Mouse (Mus musculus) induced T-regulatory cell, adult 2 months (primary cell): ENCODE results near the gene Ccdc81.
A peak's percentile ranks its signal among the peaks of the same experiment; 100 is the strongest.

ENCODE experiments used
- DNase-seq: peaks from one replicate; pipeline ENCODE4 v3.0.0-alpha.2; 2012; ENCODE audit warnings: low read depth

Ccdc81 gene

DNA sequence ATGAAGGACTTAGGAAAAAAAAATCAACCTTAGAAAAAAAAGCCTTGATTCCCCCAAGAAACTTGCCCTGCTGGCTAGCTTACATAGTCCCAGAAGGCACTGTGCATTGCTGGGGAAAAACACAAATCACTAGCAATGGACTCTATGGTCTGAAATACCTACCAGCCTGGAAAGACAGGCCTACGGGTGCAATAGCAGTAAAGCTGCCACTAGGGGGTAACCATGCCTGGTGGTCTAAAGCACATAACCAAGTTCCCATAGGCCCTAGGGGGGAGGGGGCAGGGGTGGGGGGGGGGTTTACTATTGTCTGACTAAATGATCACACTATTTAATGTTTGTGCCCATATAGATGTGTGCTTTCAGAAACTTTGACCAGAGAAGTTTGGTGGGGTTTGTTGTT is 38.7 kb downstream of the Ccdc81 start:
- DNase-seq, result peak; percentile 7

DNA sequence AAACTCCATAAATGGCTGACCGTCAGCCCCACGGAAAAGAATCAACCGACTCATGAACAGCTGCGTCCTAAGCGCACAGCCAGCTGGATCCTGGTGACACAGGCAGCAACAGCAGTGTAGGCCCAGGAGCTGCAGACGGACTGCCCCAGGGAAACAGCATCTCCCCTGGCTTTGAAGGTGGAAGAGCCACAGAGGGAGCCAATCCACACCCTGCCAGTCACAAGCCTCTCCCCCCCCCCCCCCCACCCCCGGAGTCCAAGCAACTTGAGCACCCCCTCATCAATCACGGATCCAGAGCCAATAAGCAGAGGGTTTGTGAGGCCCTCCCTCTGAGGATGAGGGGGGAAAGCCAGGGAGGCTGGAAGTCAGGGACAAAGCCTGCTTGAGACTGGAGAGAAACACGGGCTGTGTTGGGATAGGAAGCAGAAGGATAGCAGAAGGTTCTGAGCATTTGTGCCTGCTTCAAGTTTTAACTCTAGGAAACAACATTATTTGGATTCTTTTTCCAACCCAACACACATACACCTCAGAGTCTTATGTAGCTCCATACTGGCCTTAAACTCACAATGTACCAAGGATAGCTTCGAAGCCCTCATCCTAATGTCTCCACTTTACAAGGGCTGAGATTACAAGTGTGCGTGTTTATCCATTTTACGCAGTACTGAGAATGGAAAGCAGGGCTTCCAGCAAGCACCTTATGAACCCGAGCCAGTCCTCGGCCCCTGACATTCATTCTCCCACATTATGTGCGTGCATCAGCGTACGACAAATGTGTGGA is 46.8 kb downstream of the Ccdc81 start:
- no peak for DNase-seq

- no peak for DNase-seq
Observed at GRCm38 (mm10) chr7:89855196-89855595, 48.2 kb downstream of the Ccdc81 start.

DNA sequence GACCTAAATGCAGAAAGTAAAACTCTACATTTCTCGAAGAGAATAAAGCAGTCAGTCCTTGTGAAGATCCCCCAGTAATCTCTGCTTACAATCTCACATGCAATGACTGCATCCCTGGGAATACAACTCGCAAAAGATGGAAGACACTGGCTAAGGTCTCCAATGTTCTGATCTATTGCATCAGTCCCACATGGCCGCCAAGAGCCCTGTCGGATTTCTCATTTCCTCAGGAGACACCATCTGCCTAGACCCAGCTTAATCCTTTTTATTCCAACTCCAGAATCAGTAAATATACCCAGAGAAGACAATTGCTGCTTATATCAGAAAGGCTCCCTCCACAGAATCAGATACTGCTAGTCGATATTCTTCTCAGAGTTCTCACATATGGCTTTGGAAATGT is 50.3 kb downstream of the Ccdc81 start:
- no peak for DNase-seq

- DNase-seq, result no peak
Observed at GRCm38 (mm10) chr7:89852158-89853095, 51.0 kb downstream of the Ccdc81 start.

GRCm38 (mm10) chr7:89850510-89850909 is 52.9 kb downstream of the Ccdc81 start:
- no peak for DNase-seq

DNA sequence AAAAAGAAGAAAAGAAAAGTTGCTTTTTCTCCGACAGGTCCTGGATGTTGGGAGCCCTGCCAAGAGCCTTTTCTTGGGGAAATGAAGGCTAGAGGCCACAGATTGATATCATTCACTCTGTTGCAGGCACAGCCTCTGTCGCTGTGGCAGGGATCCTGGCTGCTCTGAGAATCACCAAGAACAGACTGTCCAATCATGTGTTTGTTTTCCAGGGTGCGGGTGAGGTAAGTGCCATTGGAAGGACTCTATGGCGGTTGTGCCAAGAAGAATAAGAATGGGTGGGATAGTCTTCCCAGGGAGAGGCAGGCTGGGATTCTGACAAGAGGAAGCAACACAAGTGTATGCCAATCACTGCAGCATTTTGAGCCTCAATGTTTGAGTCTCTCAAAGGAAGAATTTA is 57.8 kb downstream of the Ccdc81 start:
- no peak for DNase-seq

DNA sequence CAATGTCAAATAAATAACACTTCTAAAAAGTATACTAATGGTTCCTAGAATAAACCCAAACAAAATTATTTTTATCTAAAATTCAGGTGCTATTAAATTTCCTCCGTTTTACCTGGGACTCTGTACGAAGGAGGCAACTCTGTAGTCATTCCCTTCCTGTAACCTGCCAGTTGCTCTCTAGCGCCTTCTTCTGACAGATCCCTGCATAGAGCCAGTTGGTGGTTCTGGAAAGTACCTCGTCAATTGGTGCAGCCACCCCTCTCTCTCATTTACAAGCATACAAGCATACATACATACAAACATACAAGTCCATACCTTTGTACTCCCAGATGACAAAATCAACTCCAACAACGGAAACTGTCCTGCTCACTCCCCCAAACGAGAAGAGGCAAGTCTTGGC is 59.9 kb downstream of the Ccdc81 start:
- DNase-seq, result peak; percentile 61

GRCm38 (mm10) chr7:89843121-89843520 is 60.3 kb downstream of the Ccdc81 start:
- DNase-seq, result peak; percentile 18

- no peak for DNase-seq
Observed at GRCm38 (mm10) chr7:89842404-89842715, 61.1 kb downstream of the Ccdc81 start.

DNA sequence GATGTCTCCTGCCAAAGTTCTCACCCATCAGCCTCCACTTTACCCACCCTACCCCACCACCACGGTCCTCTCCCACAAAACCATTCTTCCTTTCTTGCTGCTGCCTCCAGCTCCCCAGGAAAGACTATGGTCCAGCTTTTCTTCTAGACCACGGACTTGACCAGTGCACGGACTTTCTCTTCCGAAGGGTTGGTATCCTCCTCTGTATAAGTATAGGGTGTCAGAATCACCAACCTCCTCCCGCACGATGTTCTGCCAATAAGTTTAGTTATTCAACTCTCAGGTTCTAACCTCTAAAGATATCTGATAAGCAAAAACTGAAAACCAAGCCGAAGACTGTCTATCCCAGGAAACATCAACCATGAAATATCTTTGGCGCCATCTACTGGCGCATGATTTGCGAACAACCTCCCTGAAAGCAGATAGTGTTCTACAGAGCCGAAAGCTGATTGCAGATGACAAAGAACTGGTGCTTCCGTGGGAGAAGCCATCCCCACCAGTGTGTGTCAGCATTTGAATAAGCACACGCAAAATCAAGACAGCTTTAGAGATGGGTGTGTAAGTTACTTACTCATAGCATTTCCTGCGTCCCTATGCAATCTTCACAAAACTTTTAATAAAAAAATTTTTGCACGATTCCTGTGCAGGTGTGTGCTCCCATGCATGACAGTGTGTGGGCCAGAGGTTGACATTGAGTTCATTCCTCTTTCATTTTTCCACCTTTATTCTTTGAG is 61.6 kb downstream of the Ccdc81 start:
- peak; percentile 84 for DNase-seq

DNA sequence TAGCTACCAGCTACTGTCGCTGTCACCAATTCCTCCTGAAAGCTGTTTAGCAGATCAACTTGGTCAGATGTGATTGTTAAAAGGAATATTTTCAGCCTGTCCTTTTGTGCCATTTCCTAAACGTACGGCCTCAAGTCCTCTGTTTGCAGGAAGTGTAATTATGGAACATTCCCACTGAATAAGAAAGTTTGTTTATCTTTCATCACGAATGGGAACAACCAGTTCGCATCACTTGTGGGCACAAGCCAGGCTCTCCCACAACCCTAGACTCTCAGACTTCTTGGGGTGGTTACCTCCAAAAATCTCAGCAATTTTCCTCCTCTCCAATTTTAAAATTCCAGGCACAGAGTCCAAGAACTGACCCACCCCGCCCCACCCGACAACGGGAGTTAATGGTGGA is 63.7 kb downstream of the Ccdc81 start:
- no peak for DNase-seq

GRCm38 (mm10) chr7:89837841-89838240 is 65.6 kb downstream of the Ccdc81 start:
- DNase-seq, result no peak

DNA sequence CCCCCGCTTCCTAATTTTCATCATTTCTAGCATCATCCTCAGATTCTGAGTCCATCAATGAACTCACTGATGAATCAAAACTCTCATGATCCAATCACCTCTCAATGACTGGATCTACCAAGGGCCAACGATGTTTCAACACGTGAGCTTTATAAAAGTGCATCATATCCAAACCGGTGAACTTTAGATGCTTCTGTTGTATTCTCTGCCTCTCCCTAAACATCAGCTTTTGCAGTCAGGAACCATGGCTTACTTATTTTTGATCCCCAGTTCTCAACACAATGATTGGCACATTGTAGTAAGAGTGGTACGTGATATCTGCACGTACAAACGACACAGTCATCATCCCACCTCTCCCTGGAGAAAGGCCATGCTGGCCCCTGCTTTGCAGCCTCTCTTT is 66.8 kb downstream of the Ccdc81 start:
- DNase-seq, result no peak

GRCm38 (mm10) chr7:89835566-89835965 is 67.9 kb downstream of the Ccdc81 start:
- DNase-seq, result no peak

GRCm38 (mm10) chr7:89833521-89833920 is 69.9 kb downstream of the Ccdc81 start:
- no peak for DNase-seq

GRCm38 (mm10) chr7:89829201-89829600 is 74.2 kb downstream of the Ccdc81 start:
- DNase-seq, result no peak

DNA sequence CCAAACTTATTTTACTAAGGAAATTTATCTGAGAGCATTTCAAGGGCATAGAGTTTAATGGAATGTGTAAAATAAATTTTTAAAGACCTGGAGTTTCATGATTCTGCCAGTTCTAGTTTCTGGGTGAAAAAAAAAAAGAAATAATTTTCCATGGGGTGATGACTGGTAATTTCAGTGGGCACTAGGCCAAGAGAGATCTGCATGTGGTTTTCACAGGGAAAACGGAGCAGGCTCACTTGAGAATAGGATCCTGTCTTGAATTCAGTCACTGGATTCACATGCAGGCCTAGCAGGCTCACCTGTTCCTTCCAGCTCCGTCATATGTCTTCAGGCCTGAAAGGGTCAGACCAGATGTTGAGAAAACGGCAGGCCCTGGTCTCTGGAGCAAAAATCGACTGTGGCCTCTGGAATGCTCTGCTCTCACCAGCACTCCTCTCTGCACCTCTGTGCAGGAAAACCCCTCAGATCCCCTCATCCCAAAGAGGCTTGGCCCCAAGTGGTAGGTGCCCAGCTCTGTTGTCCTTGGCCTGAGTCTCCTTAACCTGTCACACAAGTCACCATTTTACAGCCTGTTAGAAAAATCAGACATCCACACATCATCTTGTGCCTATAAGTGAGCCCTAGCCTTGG is 74.9 kb downstream of the Ccdc81 start:
- no peak for DNase-seq
